In genomic region chr15:78527973-78528372, GRCm38 (mm10) we compare ENCODE assay signal across 10 mouse cellular contexts. TPM values are rescaled to one million over a fixed set of nuclear protein-coding genes. Genes with fewer than 3 reads are reported as not detected.
A peak's percentile ranks its signal among the peaks of the same experiment; 100 is the strongest.
DNase-seq lines count a peak whose midpoint lies in the region; ATAC-seq and TF ChIP-seq lines count a peak whose summit lies in the region.
"Had no signal": no experiment of that assay in that cellular context is flagged by ENCODE, and none has a peak within 500 bp of the region (broad histone marks: within the 10 kb centered on the region; RNA-seq: fewer than 3 reads in every experiment).

No protein-coding gene starts in this region.

- H3K4me1 ChIP-seq in heart, postnatal 0 days (ENCODE audit: control insufficient read depth, insufficient read depth), result peaks cover 36% of the 10 kb centered on the region
- H3K4me1 ChIP-seq in hindbrain, embryonic 16.5 days (ENCODE audit: control insufficient read depth, insufficient read depth, low read depth, low read length), result peaks cover 23% of the 10 kb centered on the region

- peak overlapping the region; percentile 75 for H3K4me2 ChIP-seq in heart, postnatal 0 days (ENCODE audit: low read depth, low read length)
- H3K4me2 ChIP-seq in hindbrain, embryonic 16.5 days (ENCODE audit: low read length), result no peak overlapping the region

- no peak for TF ChIP-seq CTCF in heart, postnatal 0 days (IDR thresholded peaks at IDR 0.05; ENCODE audit: low read depth)

- peak; percentile 58 for DNase-seq in adrenal gland, postnatal 10 days
- no peak for DNase-seq in adrenal gland, postnatal 4 days (ENCODE audit: low spot score in 2 of 2)
- DNase-seq in right cerebral cortex, adult 18-20 months, result peak; percentile 51
- DNase-seq in right cerebral cortex, postnatal 36 days (ENCODE audit: low spot score in 2 of 2), result no peak
- DNase-seq in heart, postnatal 0 days (ENCODE audit: low spot score), result peak; percentile 24
- peak; percentile 58 for DNase-seq in layer of hippocampus, adult 9-10 months (ENCODE audit: low spot score)
- peak; percentile 70 for DNase-seq in splenic B cell, adult 2 months (ENCODE audit: low read depth, low spot score)

- no peak overlapping the region for H3K4me3 ChIP-seq in heart, postnatal 0 days (ENCODE audit: low read depth, low read length)
- no peak overlapping the region for H3K4me3 ChIP-seq in hindbrain, embryonic 16.5 days (ENCODE audit: low read length)
- H3K4me3 ChIP-seq: liver, embryonic 15.5 days had no signal

- H3K9ac ChIP-seq in heart, postnatal 0 days (replicated peaks; ENCODE audit: low read depth, low read length), result no peak overlapping the region
- H3K9ac ChIP-seq in hindbrain, embryonic 16.5 days (ENCODE audit: low read depth, low read length), result no peak overlapping the region
- H3K9ac ChIP-seq: liver, embryonic 15.5 days had no signal

- no peak for ATAC-seq in heart, postnatal 0 days (ENCODE audit: insufficient read depth, low read depth)
- no peak for ATAC-seq in hindbrain, embryonic 16.5 days

- no peaks in the 10 kb centered on the region for H3K9me3 ChIP-seq in heart, postnatal 0 days (replicated peaks; ENCODE audit: control insufficient read depth, low read length)
- no peaks in the 10 kb centered on the region for H3K9me3 ChIP-seq in hindbrain, embryonic 16.5 days (ENCODE audit: control insufficient read depth, low read length)
- H3K9me3 ChIP-seq: embryonic facial prominence, embryonic 12.5 days; liver, embryonic 15.5 days had no signal

- peak overlapping the region; percentile 92 for H3K27ac ChIP-seq in heart, postnatal 0 days (ENCODE audit: low read depth)
- H3K27ac ChIP-seq in hindbrain, embryonic 16.5 days (ENCODE audit: low read depth, low read length), result no peak overlapping the region

- peaks cover 17% of the 10 kb centered on the region for H3K36me3 ChIP-seq in heart, postnatal 0 days (replicated peaks; ENCODE audit: control insufficient read depth, insufficient read depth, low read length)
- H3K36me3 ChIP-seq in splenic B cell, adult 2 months (ENCODE audit: control insufficient read depth, insufficient read depth, low read length, poor library complexity, severe bottlenecking), result no peaks in the 10 kb centered on the region
- no peaks in the 10 kb centered on the region for H3K36me3 ChIP-seq in hindbrain, embryonic 16.5 days (ENCODE audit: control insufficient read depth, insufficient read depth, low read length)
- H3K36me3 ChIP-seq: embryonic facial prominence, embryonic 12.5 days; liver, embryonic 15.5 days had no signal

- TF ChIP-seq EP300 in heart, postnatal 0 days (IDR thresholded peaks at IDR 0.05; ENCODE audit: low read depth), result no peak

- WGBS in heart, postnatal 0 days, result 59% methylated on average over 7 of the region's 7 CpGs
- 74% methylated on average over 7 of the region's 7 CpGs for WGBS in hindbrain, embryonic 16.5 days

- H3K27me3 ChIP-seq in heart, postnatal 0 days (ENCODE audit: control insufficient read depth, insufficient read depth, low read length), result no peaks in the 10 kb centered on the region
- no peaks in the 10 kb centered on the region for H3K27me3 ChIP-seq in splenic B cell, adult 2 months (ENCODE audit: control insufficient read depth, insufficient read depth, low read length, poor library complexity, severe bottlenecking)
- no peaks in the 10 kb centered on the region for H3K27me3 ChIP-seq in hindbrain, embryonic 16.5 days (replicated peaks; ENCODE audit: control insufficient read depth, insufficient read depth, low read length)
- H3K27me3 ChIP-seq: embryonic facial prominence, embryonic 12.5 days; liver, embryonic 15.5 days had no signal

RNA-seq across cellular contexts. Expression of gene C1qtnf6, which starts 3.2 kb away (rescaled TPM):
- 10 to 100 TPM; 58.9 to 63.4 TPM for total RNA-seq in adrenal gland, postnatal 10 days (2021)
- 10 to 100 TPM; 81.8 to 93.0 TPM for total RNA-seq in adrenal gland, postnatal 4 days (2021)
- total RNA-seq in heart, postnatal 0 days (2014; rRNA removed; ENCODE audit: low replicate concordance), result 22.1 and 23.0 TPM in 2 replicates
- 27.4 and 29.9 TPM in 2 replicates for polyA plus RNA-seq in heart, postnatal 0 days (2015; fragmentation: Nextera tagmentation; extraction: Ambion mirVana)
- 9.9 and 11.6 TPM in 2 replicates for polyA plus RNA-seq in hindbrain, embryonic 16.5 days (2015; fragmentation: Nextera tagmentation; extraction: Ambion mirVana)

RNA-seq across cellular contexts. Expression of gene Sstr3, which starts 16.5 kb away (rescaled TPM):
- total RNA-seq in adrenal gland, postnatal 10 days (2021), result under 1 TPM; 0.39 to 0.42 TPM
- total RNA-seq in adrenal gland, postnatal 4 days (2021), result 1 to 10 TPM in 1 of 2 experiments, under 1 TPM in 1; 0.79 to 1.3 TPM
- 0.04 TPM in 1 of 2 replicates, not detected in the other for total RNA-seq in heart, postnatal 0 days (2014; rRNA removed; ENCODE audit: low replicate concordance)
- 0.12 and 0.19 TPM in 2 replicates for polyA plus RNA-seq in heart, postnatal 0 days (2015; fragmentation: Nextera tagmentation; extraction: Ambion mirVana)
- polyA plus RNA-seq in hindbrain, embryonic 16.5 days (2015; fragmentation: Nextera tagmentation; extraction: Ambion mirVana), result 0.95 and 1.1 TPM in 2 replicates
- polyA plus RNA-seq: embryonic facial prominence, embryonic 12.5 days; liver, embryonic 15.5 days had no signal

RNA-seq across cellular contexts. Expression of gene Il2rb, which starts 32.9 kb away (rescaled TPM):
- total RNA-seq in adrenal gland, postnatal 10 days (2021), result 1 to 10 TPM; 1.9 TPM
- total RNA-seq in adrenal gland, postnatal 4 days (2021), result 1 to 10 TPM in 1 of 2 experiments, under 1 TPM in 1; 0.64 to 1.3 TPM
- total RNA-seq in heart, postnatal 0 days (2014; rRNA removed; ENCODE audit: low replicate concordance), result 0.12 TPM in 1 of 2 replicates, not detected in the other
- 0.08 TPM in 2 replicates for polyA plus RNA-seq in heart, postnatal 0 days (2015; fragmentation: Nextera tagmentation; extraction: Ambion mirVana)
- 0.26 and 0.37 TPM in 2 replicates for polyA plus RNA-seq in hindbrain, embryonic 16.5 days (2015; fragmentation: Nextera tagmentation; extraction: Ambion mirVana)

RNA-seq across cellular contexts. Expression of gene Rac2, which starts 44.6 kb away (rescaled TPM):
- 10 to 100 TPM; 21.3 to 27.1 TPM for total RNA-seq in adrenal gland, postnatal 10 days (2021)
- 10 to 100 TPM in 1 of 2 experiments, 1 to 10 TPM in 1; 9.4 to 10.4 TPM for total RNA-seq in adrenal gland, postnatal 4 days (2021)
- 3.1 and 6.5 TPM in 2 replicates for total RNA-seq in heart, postnatal 0 days (2014; rRNA removed; ENCODE audit: low replicate concordance)
- polyA plus RNA-seq in heart, postnatal 0 days (2015; fragmentation: Nextera tagmentation; extraction: Ambion mirVana), result 4.0 and 5.6 TPM in 2 replicates
- 4.0 and 5.7 TPM in 2 replicates for polyA plus RNA-seq in hindbrain, embryonic 16.5 days (2015; fragmentation: Nextera tagmentation; extraction: Ambion mirVana)

RNA-seq across cellular contexts. Expression of gene Tmprss6, which starts 59.5 kb away (rescaled TPM):
- total RNA-seq in adrenal gland, postnatal 10 days (2021), result 10 to 100 TPM; 24.7 to 59.5 TPM
- 10 to 100 TPM in 1 of 2 experiments, 1 to 10 TPM in 1; 1.8 to 22.4 TPM for total RNA-seq in adrenal gland, postnatal 4 days (2021)
- 0.50 TPM in 1 of 2 replicates, not detected in the other for total RNA-seq in heart, postnatal 0 days (2014; rRNA removed; ENCODE audit: low replicate concordance)
- polyA plus RNA-seq in heart, postnatal 0 days (2015; fragmentation: Nextera tagmentation; extraction: Ambion mirVana), result 0.29 and 0.49 TPM in 2 replicates
- polyA plus RNA-seq in hindbrain, embryonic 16.5 days (2015; fragmentation: Nextera tagmentation; extraction: Ambion mirVana), result 0.29 and 0.51 TPM in 2 replicates

Comparison
In these comparisons a context has a peak if more than half of its experiments do, and no peak if none do; other contexts are left out.
1. DNase-seq: peak in adrenal gland, postnatal 10 days (single experiment), right cerebral cortex, adult 18-20 months (single experiment), heart, postnatal 0 days (single experiment), layer of hippocampus, adult 9-10 months (single experiment) and splenic B cell, adult 2 months (single experiment); none in adrenal gland, postnatal 4 days (0 of 2) and right cerebral cortex, postnatal 36 days (0 of 2).